Mouse (Mus musculus) spleen, embryonic (tissue): ENCODE data around the gene Pou5f1.
"Not testable (repeated sequence)": the region's sequence is repeated elsewhere in the genome, so short reads cannot be mapped to it uniquely, and the experiment has no call there.

Experiments used
- CTCF ChIA-PET: fragments of 350-600 bp; sonication (Branson Sonifier 250); formaldehyde crosslinking; loops from one replicate; lab custom pipeline; 2022; lab: Charles Lee

The Pou5f1 gene

DNA sequence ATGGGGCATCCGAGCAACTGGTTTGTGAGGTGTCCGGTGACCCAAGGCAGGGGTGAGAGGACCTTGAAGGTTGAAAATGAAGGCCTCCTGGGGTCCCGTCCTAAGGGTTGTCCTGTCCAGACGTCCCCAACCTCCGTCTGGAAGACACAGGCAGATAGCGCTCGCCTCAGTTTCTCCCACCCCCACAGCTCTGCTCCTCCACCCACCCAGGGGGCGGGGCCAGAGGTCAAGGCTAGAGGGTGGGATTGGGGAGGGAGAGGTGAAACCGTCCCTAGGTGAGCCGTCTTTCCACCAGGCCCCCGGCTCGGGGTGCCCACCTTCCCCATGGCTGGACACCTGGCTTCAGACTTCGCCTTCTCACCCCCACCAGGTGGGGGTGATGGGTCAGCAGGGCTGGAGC, at the start of gene Pou5f1:
Gene Pou5f1, plus strand, starts transcription at position 243 of the 400 bp plus-strand sequence.
- CTCF ChIA-PET = no interaction called here

DNA sequence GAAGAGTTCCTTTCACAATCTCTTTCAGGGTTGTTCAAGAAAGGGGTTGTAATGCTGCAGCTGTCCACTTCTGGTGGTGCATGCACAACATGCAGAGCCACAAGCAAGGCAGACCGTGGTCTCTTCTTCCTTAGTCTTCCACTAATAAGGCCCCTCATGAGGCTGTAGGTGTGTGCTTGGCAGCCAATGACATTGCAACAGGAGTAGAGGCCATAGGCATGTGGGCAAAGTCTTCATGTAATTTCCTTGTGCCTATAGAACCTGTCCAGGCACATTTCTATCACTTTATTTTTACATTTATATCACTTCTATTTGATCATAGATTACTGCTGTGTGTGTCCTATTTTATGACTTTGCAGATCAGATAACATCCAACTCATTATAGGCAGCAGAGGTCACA, 47.6 kb upstream of the Pou5f1 start:
- CTCF ChIA-PET = not testable (repeated sequence)

DNA sequence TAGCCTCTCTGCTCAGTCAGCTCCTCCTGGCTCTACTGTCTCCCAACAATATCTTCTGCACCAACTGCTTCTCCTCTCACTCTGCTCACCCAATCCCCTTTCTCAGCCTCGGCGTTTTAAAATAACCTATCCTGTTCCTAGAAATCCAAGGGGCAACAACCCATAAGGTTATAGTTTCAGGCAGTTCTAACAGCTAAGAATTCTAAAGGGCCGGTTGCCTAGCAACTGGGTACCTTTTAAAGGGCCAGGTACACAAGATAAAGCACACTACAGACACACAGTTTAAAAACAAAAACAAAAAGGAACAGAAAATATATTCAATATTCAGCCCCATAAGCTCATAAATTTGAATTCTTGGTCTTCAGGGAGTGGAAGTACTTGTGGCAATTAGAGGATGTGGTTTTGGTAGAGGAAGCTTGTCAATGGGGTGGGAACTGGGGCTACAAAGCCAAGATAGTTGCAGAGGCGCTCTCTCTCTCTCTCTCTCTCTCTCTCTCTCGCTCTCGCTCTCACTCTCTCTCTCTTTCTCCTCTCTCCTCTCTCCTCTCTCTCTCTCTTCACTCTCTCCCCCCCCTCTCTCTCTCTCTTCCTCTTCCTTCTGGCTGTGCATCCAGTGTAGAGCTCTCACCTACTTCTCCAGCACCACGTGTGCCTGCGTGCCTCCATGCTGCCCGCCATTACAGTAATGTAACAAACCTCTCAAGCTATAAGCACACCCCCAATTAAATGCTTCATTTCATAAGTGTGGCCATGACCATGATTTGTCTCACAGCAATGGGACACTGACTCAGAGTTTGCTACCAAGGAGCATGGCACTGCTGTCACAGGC, 45.1 kb upstream of the Pou5f1 start:
- CTCF ChIA-PET = not testable (repeated sequence)

DNA sequence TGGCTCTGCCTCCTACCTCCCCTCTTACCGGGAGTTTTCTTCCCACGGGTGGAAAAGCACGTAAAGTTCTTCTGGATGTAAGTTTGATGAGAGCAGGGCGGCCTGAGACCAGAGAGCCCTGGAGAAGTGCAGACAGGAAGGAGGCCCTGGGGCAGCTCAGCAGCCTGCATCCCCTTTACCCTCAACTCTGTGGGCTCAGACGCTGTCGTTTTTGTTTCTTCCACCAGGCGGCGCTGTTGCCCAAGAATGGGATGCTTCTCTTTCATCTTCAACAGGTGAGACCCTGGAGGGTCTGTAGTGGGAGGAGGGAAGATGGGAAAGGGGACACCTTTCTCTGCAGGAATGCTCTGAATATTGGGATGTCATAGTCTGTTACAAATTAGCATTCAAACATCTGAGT, 40.2 kb upstream of the Pou5f1 start:
- CTCF ChIA-PET = not testable (repeated sequence)

DNA sequence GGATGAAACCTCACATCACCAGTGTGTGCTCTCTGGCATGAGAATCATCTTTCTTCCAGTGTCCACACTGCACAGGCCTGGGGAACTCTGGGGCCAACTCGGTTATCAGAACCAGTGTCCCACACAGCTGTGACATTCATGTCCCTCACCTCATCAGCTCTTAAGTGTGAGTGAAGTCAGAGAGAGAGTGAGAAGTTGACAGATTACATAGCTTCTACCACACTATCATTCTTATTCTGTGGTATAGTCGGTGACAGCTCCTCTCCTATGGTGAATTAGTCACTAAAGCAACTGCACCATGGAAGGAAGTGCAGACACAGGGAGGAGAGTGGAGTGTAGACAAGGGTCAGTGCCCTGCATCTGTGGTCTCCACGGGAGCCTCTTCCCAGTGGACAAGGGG, 36.9 kb upstream of the Pou5f1 start:
- CTCF ChIA-PET = not testable (repeated sequence)

DNA sequence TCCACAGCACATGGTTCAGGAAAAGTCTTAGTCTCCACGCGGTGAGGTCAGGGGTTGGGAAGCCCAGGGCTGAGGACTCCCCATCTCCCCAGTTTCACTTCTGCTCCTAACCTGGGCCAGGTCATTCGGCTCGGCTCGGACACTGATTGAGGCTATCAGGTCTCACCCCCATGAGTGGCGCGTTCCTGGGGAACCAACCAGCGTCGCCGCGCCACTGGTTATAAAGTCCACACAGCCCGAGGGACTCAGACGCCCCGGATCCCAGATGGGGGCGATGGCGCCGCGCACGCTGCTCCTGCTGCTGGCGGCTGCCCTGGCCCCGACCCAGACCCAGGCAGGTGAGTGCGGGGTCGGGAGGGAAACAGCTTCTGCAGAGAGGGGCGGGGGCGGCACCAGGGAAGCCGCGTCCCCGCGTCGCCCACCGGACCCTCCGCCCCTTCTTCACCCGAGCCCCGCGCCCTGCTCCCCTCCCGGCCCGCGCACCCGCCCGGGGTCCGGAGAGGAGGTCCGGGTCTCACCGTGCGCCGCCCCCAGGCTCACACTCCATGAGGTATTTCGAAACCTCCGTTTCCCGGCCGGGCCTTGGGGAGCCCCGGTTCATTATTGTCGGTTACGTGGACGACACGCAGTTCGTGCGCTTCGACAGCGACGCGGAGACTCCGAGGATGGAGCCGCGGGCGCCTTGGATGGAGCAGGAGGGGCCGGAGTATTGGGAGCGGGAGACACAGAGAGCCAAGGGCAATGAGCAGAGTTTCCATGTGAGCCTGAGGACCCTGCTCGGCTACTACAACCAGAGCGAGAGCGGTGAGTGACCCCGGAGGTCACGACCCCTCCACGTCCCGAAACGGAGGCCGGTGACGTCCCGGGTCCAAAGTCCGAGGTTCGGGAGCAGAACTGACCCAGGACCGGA, 35.7 kb upstream of the Pou5f1 start, which contains the start of gene H2-Q10:
Gene H2-Q10, plus strand, starts transcription at position 248 of the 910 bp plus-strand sequence.
- CTCF ChIA-PET = no interaction called here

DNA sequence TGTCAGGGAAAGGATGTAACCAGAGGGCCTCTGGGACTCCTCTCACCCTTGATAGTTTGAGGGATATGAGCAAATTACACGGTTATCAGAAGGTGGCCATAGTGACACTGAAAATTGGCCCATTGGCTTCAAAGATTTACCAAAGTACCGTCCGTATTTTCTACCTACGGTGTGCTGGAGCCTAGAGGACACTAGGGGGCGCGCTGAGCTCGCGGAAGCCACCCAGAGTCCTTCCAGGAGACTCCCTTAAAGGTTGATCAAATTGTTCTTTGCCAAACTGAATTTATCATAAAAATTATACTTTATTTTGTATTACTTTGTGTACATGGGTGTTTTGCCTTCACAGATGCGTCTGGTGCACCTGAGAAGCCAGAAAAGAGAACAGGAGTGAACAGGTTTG, 21.8 kb upstream of the Pou5f1 start:
- CTCF ChIA-PET = no interaction called here

DNA sequence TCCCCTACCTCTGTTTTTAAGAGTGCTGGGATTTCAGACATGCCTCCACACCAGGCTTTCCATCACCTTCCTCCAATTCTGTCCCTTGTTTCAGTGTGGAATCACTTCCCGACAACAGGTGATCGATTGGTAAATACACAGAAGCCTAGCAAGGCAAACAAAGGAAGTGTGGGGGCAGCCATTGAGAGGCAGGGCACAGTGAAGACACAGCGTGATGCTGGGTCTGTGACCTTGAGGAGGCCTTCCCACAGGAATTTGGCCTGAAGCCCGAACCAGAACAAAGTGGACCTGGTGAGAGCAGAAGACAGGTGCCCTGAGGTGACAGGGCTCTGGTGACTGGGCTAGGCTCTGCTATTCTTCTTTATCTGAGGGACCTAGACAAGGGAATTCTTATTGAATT, 20.1 kb upstream of the Pou5f1 start:
- CTCF ChIA-PET = no interaction called here

DNA sequence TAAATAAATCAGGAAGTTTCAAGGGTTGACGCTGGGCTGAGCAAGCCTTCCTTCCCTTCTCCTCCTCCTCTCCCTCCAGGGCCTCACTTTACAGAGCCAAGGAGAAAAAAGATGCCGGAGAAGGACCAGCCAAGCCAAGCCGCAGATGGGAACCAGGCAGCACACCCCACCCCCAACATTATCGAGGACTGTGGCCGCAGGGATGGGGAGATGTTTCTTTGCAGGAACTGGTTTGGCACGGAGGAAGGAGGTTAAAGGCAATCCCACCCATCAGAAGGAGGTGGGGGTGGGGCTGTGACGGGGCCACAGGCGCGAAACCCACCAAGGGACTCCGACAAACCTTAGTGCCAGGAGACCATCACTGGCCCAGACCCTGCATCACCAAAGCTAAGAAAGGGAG, 19.1 kb upstream of the Pou5f1 start:
- CTCF ChIA-PET = no interaction called here

DNA sequence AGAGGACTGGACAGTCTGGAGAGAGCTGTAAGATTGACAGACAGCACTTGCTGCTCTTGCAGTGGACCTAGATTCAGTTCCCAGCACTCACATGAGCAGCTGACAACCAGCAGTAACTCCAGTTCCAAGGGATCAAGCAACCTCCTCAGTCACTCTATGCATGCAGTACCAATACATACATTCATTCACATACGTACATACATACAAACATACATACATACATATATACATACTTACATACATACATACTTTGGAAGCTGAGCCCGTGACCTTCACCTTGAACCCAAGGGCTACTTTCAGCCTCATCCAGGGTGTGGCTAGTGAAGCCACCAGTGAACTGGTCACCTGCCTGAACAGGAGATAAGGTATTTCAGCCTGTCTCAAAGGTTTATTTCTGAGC, 17.8 kb upstream of the Pou5f1 start:
- CTCF ChIA-PET = interaction anchor here (1.1 kb wide), 1 partner anchor 14 kb away, joined by 4 read pairs; no protein-coding TSS in a partner anchor

DNA sequence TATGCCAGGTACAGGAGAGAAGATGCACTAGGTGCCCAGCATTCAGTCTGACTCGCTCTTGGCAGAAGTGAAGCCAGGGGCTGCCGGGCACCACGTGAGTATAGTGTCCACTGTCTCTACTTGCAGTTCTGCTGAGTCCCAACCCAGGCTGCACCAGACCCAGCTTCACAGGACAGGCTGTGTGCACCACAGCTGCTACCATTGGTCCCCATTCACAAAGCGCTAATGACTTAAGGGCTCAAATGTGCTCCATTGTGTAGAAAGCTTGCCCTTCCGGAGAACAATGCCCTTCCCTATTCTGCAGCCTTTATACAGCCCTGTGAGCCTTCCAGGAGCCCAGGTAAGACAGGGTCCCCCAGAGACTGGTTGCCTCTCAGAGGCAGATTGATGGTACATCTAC, 15.5 kb upstream of the Pou5f1 start:
- CTCF ChIA-PET = no interaction called here

DNA sequence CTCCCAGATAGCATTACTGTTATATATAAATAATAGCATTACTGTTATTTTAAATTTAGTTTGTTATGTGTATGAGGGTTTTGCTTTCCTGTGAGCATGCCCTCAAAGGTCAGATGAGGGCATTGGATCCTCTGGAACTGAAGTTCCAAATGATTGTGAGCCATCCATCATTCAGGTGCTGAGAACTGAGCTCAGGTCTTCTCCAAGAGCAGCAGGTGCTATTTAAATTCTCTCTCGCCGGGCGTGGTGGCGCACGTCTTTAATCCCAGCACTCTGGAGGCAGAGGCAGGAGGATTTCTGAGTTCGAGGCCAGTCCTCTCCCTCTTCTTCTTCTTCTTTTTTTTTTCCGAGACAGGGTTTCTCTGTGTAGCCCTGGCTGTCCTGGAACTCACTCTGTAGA, 8.7 kb upstream of the Pou5f1 start:
- CTCF ChIA-PET = no interaction called here

DNA sequence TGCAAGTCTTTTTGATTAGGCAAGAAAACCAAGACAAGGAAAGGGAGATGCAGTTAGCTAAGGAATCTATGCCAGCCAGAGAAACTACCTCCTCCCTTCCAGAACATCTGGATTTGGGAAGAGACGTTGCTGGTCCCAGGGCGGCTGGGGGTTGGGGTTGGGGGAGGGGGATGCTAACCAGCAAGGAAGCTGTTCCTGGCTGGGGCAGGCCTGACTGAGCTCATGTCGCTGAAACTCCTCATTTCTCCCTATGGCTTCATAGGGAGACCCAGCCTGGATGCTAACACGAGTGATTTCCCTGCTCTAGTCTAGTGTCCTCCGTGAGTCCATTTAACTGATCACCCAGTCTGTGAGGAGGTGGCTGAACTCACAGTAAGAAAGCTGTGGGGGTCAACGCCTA, 3.6 kb upstream of the Pou5f1 start:
- CTCF ChIA-PET = interaction anchor here (0.8 kb wide), 1 partner anchor 14 kb away, joined by 4 read pairs; no protein-coding TSS in a partner anchor

DNA sequence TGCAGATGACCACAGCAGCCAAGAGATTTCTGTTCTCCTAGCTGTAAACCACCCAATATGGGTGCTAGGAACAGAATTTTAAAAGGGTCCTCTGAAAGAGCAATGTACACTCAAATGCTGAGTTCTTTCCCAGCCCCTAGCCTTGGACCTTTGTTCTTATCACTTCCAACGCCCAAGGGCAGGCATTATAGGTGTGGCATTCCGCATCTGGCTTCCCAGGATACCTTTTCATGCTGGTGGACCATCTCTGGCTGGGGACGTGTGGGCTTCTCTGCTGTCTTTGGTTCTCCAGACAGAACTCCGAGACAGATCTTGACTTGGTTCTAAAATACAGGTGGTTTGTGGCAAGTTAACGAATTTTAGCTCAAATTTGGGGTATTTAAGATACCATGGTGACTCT, 3.1 kb upstream of the Pou5f1 start:
- CTCF ChIA-PET = interaction anchor here (0.7 kb wide), 1 partner anchor 30 kb away, joined by 3 read pairs; the partner anchor contains the start of gene Psors1c2

DNA sequence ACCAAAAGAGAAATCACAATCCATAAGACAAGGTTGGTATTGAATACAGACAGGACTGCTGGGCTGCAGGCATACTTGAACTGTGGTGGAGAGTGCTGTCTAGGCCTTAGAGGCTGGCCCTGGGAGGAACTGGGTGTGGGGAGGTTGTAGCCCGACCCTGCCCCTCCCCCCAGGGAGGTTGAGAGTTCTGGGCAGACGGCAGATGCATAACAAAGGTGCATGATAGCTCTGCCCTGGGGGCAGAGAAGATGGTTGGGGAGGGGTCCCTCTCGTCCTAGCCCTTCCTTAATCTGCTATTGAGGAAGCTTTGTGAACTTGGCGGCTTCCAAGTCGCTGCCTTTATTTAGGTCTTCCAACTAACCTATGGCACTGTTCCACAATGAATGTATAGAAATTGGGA, 2.0 kb upstream of the Pou5f1 start:
- CTCF ChIA-PET = no interaction called here

DNA sequence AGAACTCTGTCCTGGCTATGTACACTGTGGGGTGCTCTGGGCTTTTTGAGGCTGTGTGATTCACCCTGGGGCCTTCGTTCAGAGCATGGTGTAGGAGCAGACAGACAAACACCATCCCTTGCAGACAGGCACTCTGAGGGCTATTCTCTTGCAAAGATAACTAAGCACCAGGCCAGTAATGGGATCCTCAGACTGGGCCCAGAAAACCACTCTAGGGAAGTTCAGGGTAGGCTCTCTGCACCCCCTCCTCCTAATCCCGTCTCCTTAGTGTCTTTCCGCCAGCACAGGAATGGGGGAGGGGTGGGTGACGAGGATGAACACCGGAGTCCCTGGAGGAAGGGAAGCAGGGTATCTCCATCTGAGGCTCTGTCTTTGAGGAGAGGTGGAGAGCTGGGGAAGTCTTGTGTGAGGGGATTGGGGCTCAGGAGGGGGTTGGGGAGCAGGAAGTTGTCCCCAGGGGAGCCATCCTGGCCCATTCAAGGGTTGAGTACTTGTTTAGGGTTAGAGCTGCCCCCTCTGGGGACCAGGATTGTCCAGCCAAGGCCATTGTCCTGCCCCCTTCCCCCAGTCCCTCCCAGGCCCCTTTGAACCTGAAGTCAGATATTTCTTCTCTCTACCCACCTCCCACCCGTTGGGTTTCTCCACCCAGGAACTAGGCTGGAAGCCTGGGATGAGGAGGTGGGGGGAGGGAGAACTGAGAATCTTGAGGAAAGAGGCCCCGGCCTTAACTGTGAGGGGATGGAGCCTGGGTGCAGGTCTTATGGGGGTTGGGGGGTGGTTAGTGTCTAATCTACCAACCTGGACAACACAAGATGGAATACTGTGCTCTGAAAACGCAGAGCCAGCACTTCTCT, 963 bp upstream of the Pou5f1 start:
- CTCF ChIA-PET = no interaction called here

DNA sequence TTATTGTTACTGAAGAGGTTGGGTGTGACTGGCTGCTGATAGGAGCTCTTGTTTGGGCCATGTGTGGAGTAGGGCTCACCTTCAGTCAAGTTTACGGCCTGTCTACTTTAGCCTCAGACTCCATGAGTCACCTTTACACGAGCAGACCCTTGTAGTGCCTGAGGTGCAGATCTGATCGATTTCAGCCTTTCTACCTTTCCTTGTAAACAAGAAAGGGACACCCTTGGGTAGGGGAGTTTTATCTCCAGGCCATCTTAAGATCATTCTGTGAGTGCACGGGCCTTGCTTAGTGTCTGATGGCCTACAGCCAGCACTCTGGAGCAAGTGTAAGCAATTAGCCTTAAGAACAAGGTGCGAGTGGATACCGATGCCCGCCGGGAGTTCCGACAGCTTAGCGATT, 1.1 kb downstream of the Pou5f1 start:
- CTCF ChIA-PET = interaction anchor here (0.5 kb wide), 1 partner anchor 24 kb away, joined by 13 read pairs; no protein-coding TSS in a partner anchor

DNA sequence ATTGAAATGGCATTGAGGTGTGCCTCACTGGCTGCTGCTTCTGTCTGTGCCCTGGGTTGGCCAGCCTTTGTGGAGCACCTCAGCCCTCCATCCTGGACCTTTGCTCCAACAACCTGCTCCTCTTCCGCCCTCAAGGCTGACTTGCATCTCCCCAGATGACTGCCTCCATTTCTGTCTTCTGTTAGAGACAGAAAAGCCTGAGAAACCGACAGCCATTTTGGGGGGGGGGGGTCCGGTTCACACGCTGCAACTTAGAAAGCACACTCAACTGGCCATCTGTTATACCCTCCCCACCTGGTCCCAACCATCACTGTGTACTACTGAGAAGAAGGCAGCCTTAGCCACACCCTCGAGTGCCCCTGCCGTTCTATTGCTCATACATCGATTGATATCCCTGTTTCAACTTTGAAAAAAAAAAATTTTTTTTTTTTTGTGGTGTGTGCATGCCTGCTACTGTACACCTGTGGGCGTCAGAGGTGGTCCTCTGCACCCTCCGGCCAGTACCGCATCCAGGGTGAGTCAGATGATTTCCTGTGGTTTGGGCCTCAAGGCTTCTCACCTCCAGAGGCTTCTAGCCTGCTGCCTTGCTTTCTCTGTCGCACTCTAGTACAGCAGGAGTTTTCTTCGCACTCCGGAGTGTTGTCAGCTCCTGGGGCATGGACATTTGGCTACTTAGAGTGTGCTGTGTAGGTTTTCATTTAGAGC, 1.9 kb downstream of the Pou5f1 start:
- CTCF ChIA-PET = interaction anchor here (0.6 kb wide), 1 partner anchor 28 kb away, joined by 4 read pairs; no protein-coding TSS in a partner anchor

DNA sequence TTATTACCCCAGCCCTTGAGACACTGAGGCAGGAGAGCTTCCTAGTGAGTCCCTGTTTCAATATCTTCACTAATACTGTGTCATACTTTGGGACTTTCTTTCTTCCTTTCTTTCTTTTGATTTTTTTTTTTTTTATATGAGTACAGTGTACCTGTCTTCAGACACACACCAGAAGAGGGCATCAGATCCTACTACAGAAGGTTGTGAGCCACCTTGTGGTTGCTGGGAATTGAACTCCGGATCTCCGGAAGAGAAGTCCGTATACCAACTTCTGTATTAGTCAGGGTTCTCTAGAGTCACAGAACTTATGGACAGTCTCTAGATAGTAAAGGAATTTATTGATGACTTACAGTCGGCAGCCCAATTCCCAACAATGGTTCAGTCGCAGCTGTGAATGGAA, 2.5 kb downstream of the Pou5f1 start:
- CTCF ChIA-PET = interaction anchor here (0.6 kb wide), 1 partner anchor 28 kb away, joined by 4 read pairs; no protein-coding TSS in a partner anchor

DNA sequence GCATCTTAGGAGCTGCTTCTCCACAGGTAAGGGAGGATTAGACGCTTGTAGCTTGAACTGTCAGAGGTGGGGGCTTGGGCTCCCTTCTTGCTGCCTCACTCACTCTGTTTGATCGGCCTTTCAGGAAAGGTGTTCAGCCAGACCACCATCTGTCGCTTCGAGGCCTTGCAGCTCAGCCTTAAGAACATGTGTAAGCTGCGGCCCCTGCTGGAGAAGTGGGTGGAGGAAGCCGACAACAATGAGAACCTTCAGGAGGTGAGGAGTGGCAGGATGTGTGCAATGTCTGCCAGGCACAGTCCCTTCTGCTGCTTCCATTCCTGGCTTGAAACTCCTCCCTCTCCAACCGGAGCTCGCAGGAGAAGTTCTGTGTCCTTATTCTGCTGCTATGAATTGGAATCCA, 3.5 kb downstream of the Pou5f1 start:
- CTCF ChIA-PET = no interaction called here
